Mouse (Mus musculus) erythroblast, adult 5-6 weeks (primary cell): ENCODE results near the gene Rere. TPM values are rescaled to one million over a fixed set of nuclear protein-coding genes. Genes with fewer than 3 reads are reported as not detected.
A peak's percentile ranks its signal among the peaks of the same experiment; 100 is the strongest.
"Not testable (repeated sequence)": the region's sequence is repeated elsewhere in the genome, so short reads cannot be mapped to it uniquely, and the experiment has no call there.

ENCODE experiments used
- ATAC-seq: replicated peaks from 2 replicates; pipeline ENCODE4 v1.8.0; 2016; ENCODE audit warnings: moderate number of reproducible peaks, mild to moderate bottlenecking, moderate TSS enrichment, inconsistent platforms; ENCODE audit not compliant: poor library complexity, low FRiP score, severe bottlenecking
- total RNA-seq, 2 experiments: library from RNA; stranded (forward) in 1 of 2; stranded (reverse) in 1 of 2; fragments of 150-400 nt in 1 of 2; fragments of 200-764, 138-1000 nt in 1 of 2; gene quantifications; 2 replicates each; pipeline versions ENCODE4 v1.2.3 to v1.2.4; 2015 to 2017; ENCODE audit warnings: low replicate concordance in 2 of 2

Rere gene
- total RNA-seq, 2 experiments from 2014 or later: 9.5 to 11.1 TPM

DNA sequence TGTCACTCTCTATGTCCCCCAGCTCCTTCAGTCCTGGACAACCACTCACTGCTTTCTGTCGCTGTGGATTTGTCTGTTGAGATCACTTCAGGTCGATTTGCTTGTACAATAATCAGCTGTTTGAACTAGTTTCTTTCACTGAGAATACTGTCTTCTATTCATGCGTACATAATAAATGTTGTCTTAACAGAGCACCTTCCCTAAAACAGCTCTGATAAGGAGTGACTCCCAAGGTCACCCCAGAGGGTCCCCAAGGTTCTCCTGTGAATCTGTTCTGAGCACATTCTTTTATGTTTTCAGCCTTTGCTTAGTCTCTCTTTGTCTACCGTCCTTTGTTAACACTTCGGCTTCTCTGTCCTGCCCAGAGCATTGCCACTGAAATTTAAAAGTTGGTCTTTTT is 241.0 kb downstream of the Rere start:
- no peak for ATAC-seq

DNA sequence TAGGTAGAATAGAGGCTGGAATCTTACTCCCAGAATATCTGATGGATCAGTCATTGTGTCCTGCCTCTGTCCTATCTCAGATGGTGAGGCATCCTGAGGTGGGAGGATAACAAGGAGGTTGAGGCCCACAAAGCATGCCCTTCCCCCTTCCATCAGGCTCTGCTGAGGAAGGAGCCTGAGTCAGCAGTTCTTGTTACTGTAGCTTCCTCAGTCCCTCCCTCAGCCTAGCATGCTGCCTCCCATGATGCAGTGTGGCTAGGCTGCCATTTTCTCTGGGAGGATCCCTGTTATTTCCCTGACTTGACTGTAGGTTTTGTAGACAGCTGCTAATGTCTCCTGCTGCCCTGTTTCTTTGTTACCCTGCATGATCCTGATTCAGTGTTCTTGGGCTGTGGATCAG is 241.9 kb downstream of the Rere start:
- ATAC-seq: peak; percentile 79

- ATAC-seq: no peak
Observed at GRCm38 (mm10) chr4:150526269-150526668, 244.8 kb downstream of the Rere start.

- no peak for ATAC-seq
Observed at GRCm38 (mm10) chr4:150528426-150528825, 247.0 kb downstream of the Rere start.

- no peak for ATAC-seq
Observed at GRCm38 (mm10) chr4:150528846-150529245, 247.4 kb downstream of the Rere start.

GRCm38 (mm10) chr4:150531869-150532268 is 250.4 kb downstream of the Rere start:
- ATAC-seq: no peak

DNA sequence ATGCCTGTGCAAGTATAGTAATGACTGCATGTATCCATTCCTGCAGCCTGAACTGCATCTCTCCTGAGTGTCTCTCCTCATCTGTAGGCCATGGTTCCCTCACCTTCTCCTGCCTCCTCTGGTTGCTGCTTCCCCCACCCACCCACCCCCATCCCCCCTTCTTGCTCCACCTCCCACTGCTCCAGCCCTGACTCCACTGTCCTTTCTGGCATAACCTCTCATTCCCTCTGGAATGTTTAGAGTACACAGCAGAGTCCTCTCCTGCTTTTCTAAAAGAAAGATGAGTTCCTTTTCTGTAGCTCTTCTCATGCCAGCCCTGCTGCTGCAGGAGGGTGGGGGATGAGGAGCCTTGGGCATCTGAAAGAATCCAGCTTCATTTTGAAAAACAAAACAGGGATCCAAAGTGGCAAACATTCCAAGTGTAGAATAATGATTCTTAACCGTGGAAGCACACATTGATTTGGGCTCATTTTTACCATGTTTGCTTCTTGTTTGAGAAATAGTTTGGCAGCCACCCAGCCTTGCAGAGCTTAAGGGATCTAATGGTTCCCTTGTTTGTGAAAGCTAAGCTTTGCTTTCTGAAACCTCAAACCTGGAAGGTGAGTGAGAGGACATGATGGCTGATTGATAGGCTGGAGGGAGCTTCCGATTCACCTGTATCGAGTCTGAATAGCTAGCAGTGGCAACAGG is 255.5 kb downstream of the Rere start:
- ATAC-seq: no peak

DNA sequence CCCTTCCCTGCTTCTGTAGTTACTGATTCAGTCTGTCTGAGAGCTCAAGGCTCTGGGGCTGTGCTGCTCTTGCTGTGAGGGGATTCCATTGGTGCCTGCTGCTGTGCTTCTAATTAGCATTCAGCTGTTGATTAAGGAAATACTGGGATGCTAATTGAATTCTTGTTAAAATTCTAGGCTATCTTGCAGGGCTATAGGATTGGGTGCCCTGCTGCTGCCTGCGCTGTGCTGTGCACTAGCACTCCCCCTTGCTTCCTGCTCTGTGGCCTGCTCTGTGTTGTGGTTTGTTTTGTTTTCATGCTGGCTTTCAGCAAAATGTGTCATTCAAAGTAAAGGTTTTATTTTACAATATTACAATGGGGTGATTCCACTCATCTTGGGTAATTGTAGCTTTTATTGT is 258.4 kb downstream of the Rere start:
- no peak for ATAC-seq

GRCm38 (mm10) chr4:150540392-150541094 is 259.1 kb downstream of the Rere start:
- no peak for ATAC-seq

- ATAC-seq: no peak
Observed at GRCm38 (mm10) chr4:150544231-150544630, 262.8 kb downstream of the Rere start.

- ATAC-seq: peak; percentile 78
Observed at GRCm38 (mm10) chr4:150544652-150545258, 263.3 kb downstream of the Rere start.

DNA sequence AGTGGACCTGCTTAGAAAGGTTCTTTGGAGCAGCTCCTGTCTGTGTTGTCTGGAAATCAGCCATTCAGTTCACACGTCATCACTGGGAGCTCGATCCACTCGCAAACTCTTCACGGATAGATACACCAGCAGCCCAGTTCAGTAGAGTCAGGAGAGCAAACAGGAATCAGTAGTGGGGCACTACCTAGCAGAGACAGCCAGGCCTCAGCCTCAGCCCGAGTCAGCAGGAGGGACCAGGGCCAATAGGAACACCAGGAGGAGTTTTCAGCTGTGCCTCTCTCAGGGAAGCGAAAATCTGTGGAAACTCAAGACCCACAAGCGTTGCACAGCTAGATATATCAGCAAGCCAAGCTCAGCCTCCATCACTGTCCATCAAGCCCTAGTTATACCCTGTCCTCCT is 264.3 kb downstream of the Rere start:
- no peak for ATAC-seq

DNA sequence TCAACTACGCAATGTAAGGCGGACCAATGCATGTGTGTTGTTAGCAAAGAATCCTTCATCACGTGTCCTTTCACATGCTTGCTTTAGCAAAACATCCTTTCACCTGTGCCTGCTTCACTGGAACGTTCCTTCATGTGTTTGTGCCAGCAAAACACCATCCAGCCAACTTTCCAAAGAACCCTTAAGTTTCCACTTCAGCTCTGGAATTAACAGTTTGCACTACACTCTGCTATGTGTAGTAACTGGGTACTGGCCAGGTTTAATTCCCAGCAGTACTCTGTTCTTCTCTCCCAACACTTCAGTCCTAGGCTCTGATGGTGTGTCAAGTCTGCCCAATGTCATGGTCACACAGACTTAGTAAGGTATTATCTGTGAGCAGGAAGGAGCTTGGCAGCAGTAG is 264.9 kb downstream of the Rere start:
- not testable (repeated sequence) for ATAC-seq

GRCm38 (mm10) chr4:150549393-150549792 is 267.9 kb downstream of the Rere start:
- no peak for ATAC-seq

DNA sequence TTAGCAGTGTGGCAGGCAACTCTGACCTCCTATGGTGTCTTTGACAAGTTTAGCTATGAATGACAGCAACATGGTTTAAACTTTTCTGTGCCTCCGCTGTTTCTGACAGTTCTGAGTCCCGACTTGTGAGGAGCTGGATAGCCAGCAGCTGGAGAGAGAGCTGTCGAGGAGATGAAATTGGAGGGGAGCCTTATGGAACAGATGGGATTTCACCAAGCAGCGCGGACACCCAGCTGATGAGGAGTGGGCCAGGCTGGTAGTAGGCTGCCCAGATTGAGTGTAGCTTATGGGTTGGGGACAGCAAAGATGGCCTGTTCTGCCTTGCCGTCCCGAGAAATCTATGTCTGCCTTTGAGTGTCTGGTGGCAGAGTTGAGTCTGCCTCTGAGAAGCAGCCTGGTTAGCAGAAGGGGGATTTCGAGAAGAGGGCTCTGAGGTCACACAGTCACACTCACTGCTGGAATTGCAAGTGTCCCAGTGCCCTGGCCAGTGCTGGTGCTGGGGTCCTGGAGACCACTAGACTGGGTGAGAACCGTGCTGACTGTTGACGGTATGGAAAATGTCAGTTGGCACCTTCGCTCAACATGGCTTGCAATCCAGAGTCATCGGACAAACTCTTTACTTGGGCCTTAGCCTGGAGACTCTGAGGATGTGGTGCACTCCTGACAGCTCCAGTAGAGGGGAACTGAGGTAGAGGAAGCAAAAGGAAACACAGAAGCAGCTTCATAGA is 268.7 kb downstream of the Rere start:
- no peak for ATAC-seq

DNA sequence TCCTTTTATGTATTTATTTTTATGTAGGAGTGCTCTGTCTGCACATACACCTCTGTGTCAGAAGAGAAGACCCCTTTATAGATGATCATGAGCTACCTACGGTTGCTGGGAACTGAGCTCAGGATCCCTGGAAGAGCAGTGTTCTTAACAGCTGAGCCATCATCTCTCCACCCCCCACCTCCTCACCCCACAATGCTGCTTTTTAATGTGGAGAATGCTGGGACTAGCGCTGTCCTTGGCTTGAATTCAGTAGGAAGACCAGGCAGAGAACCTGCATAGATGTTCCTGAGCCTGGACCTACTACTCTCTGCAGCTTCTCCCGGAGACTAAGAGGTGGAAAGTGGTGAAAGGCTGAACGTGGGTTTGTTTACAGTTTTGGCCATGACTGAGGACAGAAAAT is 269.9 kb downstream of the Rere start:
- no peak for ATAC-seq

DNA sequence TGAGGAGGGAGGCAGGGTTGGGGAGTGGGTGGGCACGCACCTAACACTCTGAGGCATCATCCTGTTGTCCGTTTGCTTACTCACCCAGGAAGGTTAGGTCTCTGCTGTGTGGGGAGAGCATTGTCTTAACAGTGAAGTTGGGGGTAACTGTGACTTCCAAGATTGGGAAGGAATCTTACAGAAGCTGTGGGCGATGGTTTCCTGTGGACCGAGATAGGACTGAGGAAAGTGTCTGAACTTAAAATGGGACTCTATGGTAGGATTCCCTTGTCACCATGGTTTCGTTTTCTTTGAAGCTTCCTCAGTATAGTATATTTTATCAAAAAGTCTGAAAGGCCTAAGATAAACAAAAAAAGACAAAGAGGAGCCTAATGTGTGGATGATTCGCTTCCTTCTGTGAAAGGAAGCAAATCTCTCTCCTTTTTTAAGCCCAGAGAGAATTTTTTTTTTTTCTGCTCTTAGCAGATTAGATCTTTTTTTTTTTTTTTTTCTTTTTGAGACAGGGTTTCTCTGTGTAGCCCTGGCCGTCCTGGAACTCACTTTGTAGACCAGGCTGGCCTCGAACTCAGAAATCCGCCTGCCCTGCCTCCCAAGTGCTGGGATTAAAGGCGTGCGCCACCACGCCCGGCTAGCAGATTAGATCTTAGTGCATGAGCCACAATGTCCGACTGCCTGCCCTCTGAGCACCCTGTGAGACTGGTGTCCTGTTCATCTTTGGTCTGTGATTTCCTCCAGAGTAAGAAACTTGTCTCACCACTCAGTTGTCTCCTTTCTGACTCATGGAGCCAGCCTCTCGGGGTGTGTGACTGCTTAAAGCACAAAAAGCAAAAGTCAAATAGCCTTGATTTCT is 271.5 kb downstream of the Rere start:
- ATAC-seq: no peak

DNA sequence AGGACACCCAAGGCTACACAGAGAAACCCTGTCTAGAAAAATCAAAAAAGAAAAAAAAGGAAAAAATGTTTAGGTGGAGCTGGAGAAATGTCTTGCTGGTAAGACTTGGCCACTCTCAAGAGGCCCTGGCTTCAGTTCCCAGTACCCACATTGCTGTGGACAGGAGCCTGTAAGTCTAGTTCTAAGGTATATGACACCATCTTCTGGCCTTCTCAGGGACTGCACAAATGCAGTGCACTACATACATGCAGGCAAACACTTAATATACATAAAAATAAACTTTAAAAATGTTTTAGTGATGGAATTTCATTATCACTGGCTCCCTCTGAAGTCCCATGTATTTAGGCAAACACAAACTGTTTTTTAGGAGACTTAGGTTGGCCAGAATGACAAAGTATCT is 274.3 kb downstream of the Rere start:
- ATAC-seq: no peak

DNA sequence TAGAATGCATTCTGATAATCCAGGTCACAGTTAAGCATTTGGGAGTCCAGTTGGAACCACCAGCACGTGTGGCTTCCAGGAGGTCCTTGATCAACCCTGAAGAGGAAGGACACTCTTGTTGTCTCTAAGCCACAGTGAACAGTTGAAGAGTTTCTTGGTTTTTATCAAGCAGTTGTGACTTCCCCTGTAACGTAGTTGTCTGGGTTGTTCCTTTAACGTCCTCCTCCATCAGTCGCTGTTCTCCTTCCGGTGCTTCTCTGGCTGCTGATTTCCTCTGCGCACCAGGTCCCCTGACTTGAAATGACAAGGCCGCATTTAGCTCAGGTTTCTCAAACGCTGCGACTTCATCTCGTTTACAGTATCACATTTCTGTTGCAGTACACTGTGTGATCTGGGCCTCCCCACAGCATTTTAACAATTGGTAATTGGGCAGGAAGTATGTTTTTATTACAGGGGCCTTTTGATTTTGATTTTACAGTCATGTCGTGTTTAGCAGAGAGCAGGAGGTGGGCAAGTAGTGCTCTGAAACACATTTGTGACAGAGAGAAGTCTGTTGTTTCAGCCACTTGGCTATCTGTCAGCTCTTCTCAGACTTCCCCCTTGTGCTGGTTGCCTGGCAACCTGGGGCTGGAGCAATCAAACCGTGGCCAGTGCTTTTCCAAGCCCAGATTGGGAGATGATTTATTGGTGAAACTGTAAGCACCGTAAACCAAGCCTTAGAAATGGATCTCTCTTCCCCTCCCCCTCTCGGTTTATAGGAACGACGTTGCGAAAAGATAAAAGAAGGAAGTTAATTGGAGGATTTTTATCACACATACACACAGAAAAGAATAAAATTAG is 275.2 kb downstream of the Rere start:
- no peak for ATAC-seq
